Mouse (Mus musculus): ENCODE measurements around the gene Rnase11. TPM values are rescaled to one million over a fixed set of nuclear protein-coding genes. Genes with fewer than 3 reads are reported as not detected.
"Not testable (repeated sequence)": the region's sequence is repeated elsewhere in the genome, so short reads cannot be mapped to it uniquely, and the experiment has no call there.

Gene Rnase11
- total RNA-seq, 1 experiment from 2014 or later = not detected

GRCm38 (mm10) chr14:51081035-51081434 lies 31.1 kb upstream of the Rnase11 start:
- no peak for DNase-seq

- DNase-seq = no peak
Observed at GRCm38 (mm10) chr14:51079180-51079579, 29.2 kb upstream of the Rnase11 start.

- no peak for DNase-seq
Observed at GRCm38 (mm10) chr14:51074335-51074734, 24.4 kb upstream of the Rnase11 start, which contains the start of gene Olfr750. Gene Olfr750 (minus strand): TSS chr14:51074435.

GRCm38 (mm10) chr14:51069617-51070016 lies 19.7 kb upstream of the Rnase11 start:
- DNase-seq = peak; percentile 67

GRCm38 (mm10) chr14:51068956-51069355 lies 19.0 kb upstream of the Rnase11 start:
- no peak for DNase-seq

- DNase-seq = no peak
Observed at GRCm38 (mm10) chr14:51060761-51061160, 10.8 kb upstream of the Rnase11 start.

- DNase-seq = no peak
Observed at GRCm38 (mm10) chr14:51057401-51057831, 7.5 kb upstream of the Rnase11 start, which contains the start of gene Rnase12. Gene Rnase12 (minus strand): TSS chr14:51057661.

- DNase-seq = no peak
Observed at GRCm38 (mm10) chr14:51054243-51055237, 4.6 kb upstream of the Rnase11 start.

GRCm38 (mm10) chr14:51053176-51053575 lies 3.2 kb upstream of the Rnase11 start:
- DNase-seq = no peak

GRCm38 (mm10) chr14:51051941-51052340 lies 2.0 kb upstream of the Rnase11 start:
- no peak for DNase-seq

- DNase-seq = no peak
Observed at GRCm38 (mm10) chr14:51047846-51048245, 2.1 kb downstream of the Rnase11 start.

GRCm38 (mm10) chr14:51041769-51042168 lies 8.2 kb downstream of the Rnase11 start, which contains the start of gene Rnase9:
Gene Rnase9 (minus strand): TSS chr14:51041869.
- no peak for DNase-seq

GRCm38 (mm10) chr14:51036214-51036613 lies 13.7 kb downstream of the Rnase11 start:
- DNase-seq = no peak

- DNase-seq = no peak
Observed at GRCm38 (mm10) chr14:51035206-51035605, 14.8 kb downstream of the Rnase11 start.

GRCm38 (mm10) chr14:51027387-51028155 lies 22.4 kb downstream of the Rnase11 start:
- DNase-seq = no peak

- peak; percentile 68 for DNase-seq
Observed at GRCm38 (mm10) chr14:51026391-51027133, 23.4 kb downstream of the Rnase11 start.

GRCm38 (mm10) chr14:51024820-51025219 lies 25.1 kb downstream of the Rnase11 start:
- DNase-seq = no peak

GRCm38 (mm10) chr14:51023457-51023856 lies 26.5 kb downstream of the Rnase11 start:
- no peak for DNase-seq

GRCm38 (mm10) chr14:51017256-51017655 lies 32.7 kb downstream of the Rnase11 start:
- peak; percentile 61 for DNase-seq

- no peak for DNase-seq
Observed at GRCm38 (mm10) chr14:51015780-51016179, 34.2 kb downstream of the Rnase11 start.

- not testable (repeated sequence) for DNase-seq
Observed at GRCm38 (mm10) chr14:51014724-51015123, 35.2 kb downstream of the Rnase11 start.

GRCm38 (mm10) chr14:51009572-51009971 lies 40.4 kb downstream of the Rnase11 start:
- DNase-seq = peak; percentile 51
